Mouse (Mus musculus) stomach, postnatal 0 days (tissue): ENCODE measurements around the gene Madd. TPM values are rescaled to one million over a fixed set of nuclear protein-coding genes. Genes with fewer than 3 reads are reported as not detected.

Experiments used
- ATAC-seq: fragments of 200-750 bp; cut with Nextera tagmentation; 2 replicates; pipeline ENCODE4 v1.8.0; 2017; ENCODE audit not compliant: low FRiP score, low TSS enrichment
- DNase-seq: peaks from one replicate; pipeline ENCODE4 v3.0.0-alpha.2; 2016; ENCODE audit warnings: low spot score
- H3K27ac ChIP-seq: fragments of 300-500 bp; sonication (generic); replicated peaks from 2 replicates; pipeline ENCODE4 v1.5.1; 2014; ENCODE audit warnings: mild to moderate bottlenecking, control low read depth
- H3K27me3 ChIP-seq: fragments of 300-500 bp; sonication (generic); 2 replicates; pipeline ENCODE4 v1.6.1; 2014; ENCODE audit warnings: low read length; ENCODE audit not compliant: control insufficient read depth, insufficient read depth
- H3K36me3 ChIP-seq: fragments of 300-500 bp; sonication (generic); 2 replicates; pipeline ENCODE4 v1.6.1; 2014; ENCODE audit warnings: low read length, mixed read lengths; ENCODE audit not compliant: control insufficient read depth, insufficient read depth
- H3K4me1 ChIP-seq: fragments of 300-500 bp; sonication (generic); replicated peaks from 2 replicates; pipeline ENCODE4 v1.6.1; 2014; ENCODE audit warnings: antibody characterized with exemption; ENCODE audit not compliant: control insufficient read depth, insufficient read depth
- H3K4me2 ChIP-seq: fragments of 300-500 bp; sonication (generic); replicated peaks from 2 replicates; pipeline ENCODE4 v1.6.1; 2014; ENCODE audit warnings: low read depth, mild to moderate bottlenecking, control low read depth, moderate library complexity
- H3K4me3 ChIP-seq: fragments of 300-500 bp; sonication (generic); 2 replicates; pipeline ENCODE4 v1.5.1; 2014; ENCODE audit warnings: low read depth, low read length, control low read depth
- H3K9ac ChIP-seq: fragments of 300-500 bp; sonication (generic); 2 replicates; pipeline ENCODE4 v1.6.1; 2014; ENCODE audit warnings: mild to moderate bottlenecking, low read length, control low read depth, mixed read lengths
- H3K9me3 ChIP-seq: fragments of 300-500 bp; sonication (generic); 2 replicates; pipeline ENCODE4 v1.6.1; 2016; ENCODE audit warnings: low read length; ENCODE audit not compliant: control insufficient read depth
- CTCF ChIP-seq: IDR thresholded peaks from 2 replicates; pipeline ENCODE4 v1.5.1; 2016; ENCODE audit warnings: antibody characterized with exemption, low read depth, mild to moderate bottlenecking, moderate library complexity
- EP300 ChIP-seq: optimal IDR thresholded peaks from 2 replicates; pipeline ENCODE3; 2016; ENCODE audit warnings: antibody characterized with exemption
- WGBS: fragments of 180-500 bp; shearing (Covaris S2); extraction: QIAGEN DNeasy Blood & Tissue Kit; methylation state at CpG from one replicate; pipeline ENCODE4 v1.1.7; 2014; 5-methylcytosine and 5-hydroxymethylcytosine counted together
- polyA plus RNA-seq: library from polyadenylated mRNA; unstranded; fragments of >200 nt; fragmentation: Nextera tagmentation; extraction: Ambion mirVana; gene quantifications from 2 replicates; pipeline ENCODE4 v1.2.1, GENCODE M21; 2015

The Madd gene
- polyA plus RNA-seq, 1 experiment from 2014 or later, result 8.7 TPM

GRCm38 (mm10) chr2:91097015-91097414, 86.6 kb downstream of the Madd start:
- 83% methylated on average over 10 of the region's 10 CpGs for WGBS
- DNase-seq (no peak), ATAC-seq (no peak)
- H3K4me1 ChIP-seq, result no peaks in the 10 kb centered on the region
- H3K36me3 ChIP-seq, result no peaks in the 10 kb centered on the region
- 0 out of 2 replicates have a peak overlapping the region, but pooled peaks have one; percentile 2 for H3K4me3 ChIP-seq
- H3K27me3 ChIP-seq, result no peaks in the 10 kb centered on the region
- no peaks in the 10 kb centered on the region for H3K9me3 ChIP-seq
- H3K4me2 ChIP-seq, result no peak overlapping the region; the same call in 1 of the 2 replicates
- H3K27ac ChIP-seq, result no peak overlapping the region
- H3K9ac ChIP-seq, result peak overlapping the region; percentile 31; the same call in 1 of the 2 replicates
- TF ChIP-seq EP300, result no peak
- TF ChIP-seq CTCF, result no peak

GRCm38 (mm10) chr2:91096524-91096923, 87.1 kb downstream of the Madd start:
- Histone ChIP-seq H3K9ac (no peak overlapping the region), H3K9me3 (no peaks in the 10 kb centered on the region), H3K27ac (no peak overlapping the region), H3K4me3 (no peak overlapping the region), H3K4me1 (no peaks in the 10 kb centered on the region), H3K4me2 (no peak overlapping the region), H3K27me3 (no peaks in the 10 kb centered on the region), H3K36me3 (no peaks in the 10 kb centered on the region)
- WGBS, result 70% methylated on average over 14 of the region's 14 CpGs
- ATAC-seq, result no peak; the same call in 1 of the 2 replicates
- no peak for DNase-seq
- TF ChIP-seq CTCF, result no peak
- no peak for TF ChIP-seq EP300

- Histone ChIP-seq H3K4me3 (no peak overlapping the region), H3K9ac (no peak overlapping the region), H3K36me3 (no peaks in the 10 kb centered on the region), H3K4me2 (no peak overlapping the region), H3K4me1 (no peaks in the 10 kb centered on the region), H3K27ac (no peak overlapping the region), H3K27me3 (no peaks in the 10 kb centered on the region), H3K9me3 (no peaks in the 10 kb centered on the region)
- DNase-seq, result no peak
- TF ChIP-seq EP300 (no peak), CTCF (no peak)
- no peak for ATAC-seq
- 61% methylated on average over 6 of the region's 6 CpGs for WGBS
These were observed 92.8 kb downstream of the Madd start for GRCm38 (mm10) chr2:91090827-91091226.

- H3K9me3 ChIP-seq, result no peaks in the 10 kb centered on the region
- H3K27ac ChIP-seq, result no peak overlapping the region
- TF ChIP-seq EP300 (no peak), CTCF (no peak)
- no peak overlapping the region for H3K4me2 ChIP-seq
- WGBS, result 59% methylated on average over 6 of the region's 6 CpGs
- H3K9ac ChIP-seq, result no peak overlapping the region
- H3K4me3 ChIP-seq, result no peak overlapping the region
- no peaks in the 10 kb centered on the region for H3K4me1 ChIP-seq
- H3K27me3 ChIP-seq, result no peaks in the 10 kb centered on the region
- ATAC-seq (no peak), DNase-seq (no peak)
- no peaks in the 10 kb centered on the region for H3K36me3 ChIP-seq
These were observed 93.4 kb downstream of the Madd start for GRCm38 (mm10) chr2:91090208-91090607.

- Histone ChIP-seq H3K9ac (no peak overlapping the region), H3K4me1 (no peaks in the 10 kb centered on the region), H3K4me3 (no peak overlapping the region), H3K27me3 (no peaks in the 10 kb centered on the region), H3K4me2 (no peak overlapping the region), H3K36me3 (no peaks in the 10 kb centered on the region), H3K27ac (no peak overlapping the region), H3K9me3 (no peaks in the 10 kb centered on the region)
- DNase-seq, result no peak
- no peak for TF ChIP-seq CTCF
- TF ChIP-seq EP300, result no peak
- WGBS, result 76% methylated on average over 9 of the region's 9 CpGs
- ATAC-seq, result no peak
These were observed 94.7 kb downstream of the Madd start for GRCm38 (mm10) chr2:91088987-91089386.

GRCm38 (mm10) chr2:91087453-91087852, 96.2 kb downstream of the Madd start:
- no peak overlapping the region for H3K4me2 ChIP-seq
- ATAC-seq, result no peak
- no peak for TF ChIP-seq EP300
- TF ChIP-seq CTCF, result no peak
- H3K27ac ChIP-seq, result no peak overlapping the region
- no peak overlapping the region for H3K9ac ChIP-seq
- WGBS, result 80% methylated on average over 9 of the region's 9 CpGs
- no peak for DNase-seq
- no peaks in the 10 kb centered on the region for H3K4me1 ChIP-seq
- H3K4me3 ChIP-seq, result no peak overlapping the region
- H3K36me3 ChIP-seq, result no peaks in the 10 kb centered on the region
- no peaks in the 10 kb centered on the region for H3K9me3 ChIP-seq
- H3K27me3 ChIP-seq, result no peaks in the 10 kb centered on the region

Other genes starting within 250 kb of the Madd start
- gene Celf1, start 243.5 kb downstream of the Madd start, polyA plus RNA-seq, result 31.0 and 33.7 TPM in 2 replicates
- 1.3 and 1.8 TPM in 2 replicates for gene Rapsn, start 148.2 kb downstream of the Madd start, polyA plus RNA-seq
- 203 and 211 TPM in 2 replicates for gene Psmc3, start 129.8 kb downstream of the Madd start, polyA plus RNA-seq
- gene Slc39a13, start 113.4 kb downstream of the Madd start, polyA plus RNA-seq, result 19.1 and 19.4 TPM in 2 replicates
- gene Spi1, start 101.4 kb downstream of the Madd start, polyA plus RNA-seq, result 6.4 and 7.0 TPM in 2 replicates
- gene Mybpc3, start 65.7 kb downstream of the Madd start, polyA plus RNA-seq, result 0.02 and 0.07 TPM in 2 replicates
- gene Nr1h3, start 19.0 kb upstream of the Madd start, polyA plus RNA-seq, result 1.8 and 2.2 TPM in 2 replicates
- 11.6 and 13.5 TPM in 2 replicates for gene Acp2, start 19.0 kb upstream of the Madd start, polyA plus RNA-seq
- gene Ddb2, start 53.1 kb upstream of the Madd start, polyA plus RNA-seq, result 11.0 and 12.5 TPM in 2 replicates
- gene Pacsin3, start 72.1 kb upstream of the Madd start, polyA plus RNA-seq, result 46.2 and 52.2 TPM in 2 replicates
- 46.7 and 48.1 TPM in 2 replicates for gene Arfgap2, start 81.1 kb upstream of the Madd start, polyA plus RNA-seq